Mouse (Mus musculus) embryonic facial prominence, embryonic 14.5 days (tissue): ENCODE data around the gene She. TPM values are rescaled to one million over a fixed set of nuclear protein-coding genes. Genes with fewer than 3 reads are reported as not detected.

ENCODE experiments used
- ATAC-seq: fragments of 200-750 bp; cut with Nextera tagmentation; 2 replicates; pipeline ENCODE4 v1.8.0; 2017; ENCODE audit warnings: low read depth, moderate number of reproducible peaks, moderate TSS enrichment
- DNase-seq: peaks from one replicate; pipeline ENCODE4 v3.0.0-alpha.2; 2015; ENCODE audit warnings: low spot score
- H3K27ac ChIP-seq: fragments of 300-500 bp; sonication (generic); replicated peaks from 2 replicates; pipeline ENCODE4 v1.5.1; 2014; ENCODE audit warnings: low read depth, mild to moderate bottlenecking, low read length, moderate library complexity
- H3K27me3 ChIP-seq: fragments of 300-500 bp; sonication (generic); replicated peaks from 2 replicates; pipeline ENCODE4 v1.6.1; 2014; ENCODE audit warnings: low read length; ENCODE audit not compliant: control insufficient read depth, insufficient read depth
- H3K36me3 ChIP-seq: fragments of 300-500 bp; sonication (generic); 2 replicates; pipeline ENCODE4 v1.6.1; 2014; ENCODE audit warnings: low read length, mixed read lengths; ENCODE audit not compliant: control insufficient read depth, insufficient read depth
- H3K4me1 ChIP-seq: fragments of 300-500 bp; sonication (generic); 2 replicates; pipeline ENCODE4 v1.6.1; 2014; ENCODE audit warnings: antibody characterized with exemption, low read length; ENCODE audit not compliant: control insufficient read depth, insufficient read depth
- H3K4me2 ChIP-seq: fragments of 300-500 bp; sonication (generic); 2 replicates; pipeline ENCODE4 v1.6.1; 2014; ENCODE audit warnings: low read depth, mild to moderate bottlenecking, low read length, moderate library complexity, mixed read lengths
- H3K4me3 ChIP-seq: fragments of 300-500 bp; sonication (generic); 2 replicates; pipeline ENCODE4 v1.5.1; 2014; ENCODE audit warnings: low read depth, mild to moderate bottlenecking, low read length
- H3K9ac ChIP-seq: fragments of 300-500 bp; sonication (generic); 2 replicates; pipeline ENCODE4 v1.6.1; 2014; ENCODE audit warnings: low read depth, mild to moderate bottlenecking, low read length, moderate library complexity, mixed read lengths
- H3K9me3 ChIP-seq: fragments of 300-500 bp; sonication (generic); 2 replicates; pipeline ENCODE4 v1.6.1; 2016; ENCODE audit warnings: low read length; ENCODE audit not compliant: control insufficient read depth
- WGBS: fragments of 180-500 bp; shearing (Covaris S2); extraction: QIAGEN DNeasy Blood & Tissue Kit; methylation state at CpG from one replicate; pipeline ENCODE4 v1.1.7; 2014; 5-methylcytosine and 5-hydroxymethylcytosine counted together
- polyA plus RNA-seq: library from polyadenylated mRNA; unstranded; fragments of >200 nt; fragmentation: Nextera tagmentation; extraction: Ambion mirVana; gene quantifications from 2 replicates; pipeline ENCODE4 v1.2.1, GENCODE M21; 2014

The She gene
- polyA plus RNA-seq, 1 experiment from 2014 or later, result 5.2 TPM

DNA sequence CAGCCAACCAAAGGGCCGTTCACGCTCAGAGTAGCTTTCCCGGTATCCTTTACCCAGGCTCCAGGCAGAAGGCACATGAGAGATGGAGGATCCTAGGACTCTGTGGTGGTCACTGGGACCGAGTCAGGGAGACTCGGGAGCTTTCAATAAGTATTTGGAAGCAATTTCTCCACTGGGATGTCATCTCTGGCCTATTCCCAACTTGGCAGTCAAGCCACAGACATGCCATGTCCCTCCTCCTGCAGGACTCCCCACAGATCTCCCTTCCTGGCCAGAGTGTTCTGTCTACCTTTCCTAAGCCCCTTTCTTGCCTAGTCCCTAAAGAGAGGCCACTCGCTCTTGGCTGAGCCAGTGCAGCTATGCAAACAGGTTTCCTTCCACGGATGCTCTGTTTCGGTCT is 46.0 kb downstream of the She start:
- WGBS, result 80% methylated on average over 8 of the region's 8 CpGs
- no peak overlapping the region for H3K4me2 ChIP-seq
- no peak overlapping the region for H3K27ac ChIP-seq
- H3K36me3 ChIP-seq, result no peaks in the 10 kb centered on the region
- no peak for DNase-seq
- ATAC-seq, result no peak
- no peaks in the 10 kb centered on the region for H3K9me3 ChIP-seq
- no peaks in the 10 kb centered on the region for H3K27me3 ChIP-seq
- no peak overlapping the region for H3K4me3 ChIP-seq
- H3K9ac ChIP-seq, result no peak overlapping the region
- H3K4me1 ChIP-seq, result 0 out of 2 replicates have a peak, but pooled peaks cover 4% of the 10 kb centered on the region

DNA sequence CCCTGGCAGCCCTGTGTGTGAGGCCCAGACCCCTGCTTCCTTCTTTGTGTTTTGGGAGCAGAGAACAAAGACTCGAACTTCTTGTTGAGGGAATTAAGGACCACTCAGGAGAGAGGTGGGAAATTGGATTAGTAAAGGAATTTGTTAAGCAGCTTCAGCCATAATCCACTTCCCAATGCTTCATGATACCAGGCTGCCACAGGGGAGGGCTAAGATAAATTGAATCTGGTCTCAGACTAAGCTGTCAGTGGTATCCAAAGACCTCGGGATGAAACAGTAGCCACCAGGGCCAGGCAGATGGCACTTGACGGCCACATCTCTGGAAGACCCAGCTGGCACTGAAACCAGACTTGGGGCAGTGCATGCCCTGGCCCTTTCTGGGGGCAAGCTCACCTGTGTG is 47.3 kb downstream of the She start:
- Histone ChIP-seq H3K9me3 (no peaks in the 10 kb centered on the region), H3K27ac (no peak overlapping the region), H3K36me3 (no peaks in the 10 kb centered on the region), H3K27me3 (no peaks in the 10 kb centered on the region), H3K9ac (no peak overlapping the region), H3K4me2 (no peak overlapping the region), H3K4me1 (no peaks in the 10 kb centered on the region), H3K4me3 (no peak overlapping the region)
- DNase-seq (no peak), ATAC-seq (no peak)
- WGBS, result 20% methylated on average over 3 of the region's 3 CpGs

DNA sequence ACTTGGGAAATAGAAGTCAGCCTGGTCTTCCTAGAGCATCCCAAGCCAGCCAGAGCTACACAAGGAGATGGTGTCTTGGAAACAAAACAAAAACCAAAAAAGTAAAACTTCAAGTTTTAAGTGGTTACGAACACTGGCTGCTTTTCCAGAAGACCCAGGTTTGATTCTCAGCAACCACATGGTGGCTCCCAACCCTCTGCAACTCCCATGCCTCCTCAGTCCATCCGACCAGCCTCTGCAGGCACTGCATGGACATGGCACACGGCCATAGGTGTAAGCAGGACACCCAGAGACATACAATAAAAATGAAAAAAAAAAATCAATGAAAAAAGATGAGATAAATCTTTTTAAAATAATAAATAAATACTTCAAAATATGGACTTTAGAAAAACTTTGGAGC is 48.2 kb downstream of the She start:
- DNase-seq, result no peak
- ATAC-seq, result no peak
- no peak overlapping the region for H3K4me3 ChIP-seq
- H3K9ac ChIP-seq, result no peak overlapping the region
- H3K27me3 ChIP-seq, result no peaks in the 10 kb centered on the region
- no peak overlapping the region for H3K27ac ChIP-seq
- H3K4me1 ChIP-seq, result no peaks in the 10 kb centered on the region
- H3K36me3 ChIP-seq, result no peaks in the 10 kb centered on the region
- H3K9me3 ChIP-seq, result no peaks in the 10 kb centered on the region
- no peak overlapping the region for H3K4me2 ChIP-seq
- 57% methylated on average over 3 of the region's 3 CpGs for WGBS

DNA sequence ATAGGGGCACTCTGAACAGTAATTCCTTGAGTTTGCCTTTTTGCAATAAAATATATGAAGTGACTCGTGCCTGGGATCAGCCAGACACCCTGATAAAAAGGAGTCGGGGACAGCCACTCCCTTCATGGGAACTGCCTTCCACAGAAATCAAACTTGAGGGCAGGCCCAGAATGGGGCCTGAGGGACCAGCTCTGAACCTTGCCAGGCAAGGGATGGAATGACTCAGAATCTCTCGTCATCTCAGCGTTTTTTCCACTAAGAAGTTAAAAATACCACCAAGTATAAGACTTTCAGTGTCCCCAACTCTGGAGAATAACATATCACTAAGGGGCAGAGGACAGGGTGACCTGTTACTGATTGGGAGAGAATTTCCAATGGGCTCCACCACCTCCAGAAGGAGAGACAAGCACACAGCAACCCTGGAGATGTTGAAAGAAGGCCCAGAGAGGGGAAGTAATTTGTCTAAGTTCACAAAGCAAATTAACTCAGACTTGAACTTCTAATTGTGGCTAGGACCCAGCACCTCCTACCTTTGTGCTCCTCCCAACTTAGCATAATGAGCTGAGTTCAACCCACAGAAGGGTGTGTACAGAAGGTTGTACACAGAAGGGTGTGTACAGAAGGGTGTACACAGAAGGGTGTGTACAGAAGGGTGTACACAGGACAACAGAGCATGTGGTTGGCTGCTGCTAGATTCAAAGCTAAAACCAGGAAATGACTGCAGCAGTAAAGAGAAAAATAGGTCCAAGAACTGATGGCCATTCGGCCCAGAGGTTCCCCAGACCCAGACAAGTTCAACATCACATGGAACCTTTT is 49.1 kb downstream of the She start:
- DNase-seq, result no peak
- ATAC-seq, result no peak
- Histone ChIP-seq H3K4me1 (no peaks in the 10 kb centered on the region), H3K27ac (no peak overlapping the region), H3K27me3 (no peaks in the 10 kb centered on the region), H3K4me3 (no peak overlapping the region), H3K36me3 (no peaks in the 10 kb centered on the region), H3K9ac (no peak overlapping the region), H3K9me3 (no peaks in the 10 kb centered on the region), H3K4me2 (no peak overlapping the region)
- 75% methylated on average over 5 of the region's 5 CpGs for WGBS

DNA sequence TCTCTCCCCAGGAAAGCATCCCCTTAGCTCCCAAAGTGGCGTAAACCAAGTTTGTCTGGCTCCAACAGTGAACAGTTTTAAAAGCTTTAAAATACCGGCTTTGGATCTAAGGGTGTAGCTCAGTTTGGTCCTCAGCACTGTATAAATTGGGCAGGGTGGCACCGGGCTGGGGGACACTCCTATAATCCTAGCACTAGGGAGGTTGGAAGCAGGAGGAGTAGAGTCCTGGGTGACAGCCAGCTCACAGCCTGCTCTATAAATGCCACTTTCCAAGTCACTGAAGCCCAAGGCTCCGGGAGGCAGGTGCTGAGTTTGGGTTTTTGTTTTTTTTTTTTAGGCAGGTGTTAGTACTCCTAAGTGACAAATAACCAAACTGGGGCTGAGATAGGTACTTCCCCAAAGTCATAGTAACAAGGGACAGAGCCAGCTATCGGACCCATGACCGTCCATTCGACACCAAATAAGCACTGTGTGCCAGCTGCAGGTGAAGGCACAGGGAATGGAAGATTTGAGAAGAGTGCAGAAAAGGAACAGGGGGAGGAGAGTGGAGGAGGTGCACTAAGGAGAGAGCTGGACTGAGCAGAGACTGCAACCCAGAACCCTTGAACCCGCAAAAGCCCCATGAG is 51.5 kb downstream of the She start:
- no peaks in the 10 kb centered on the region for H3K9me3 ChIP-seq
- no peak overlapping the region for H3K4me2 ChIP-seq
- WGBS, result 68% methylated on average over 8 of the region's 8 CpGs

DNA sequence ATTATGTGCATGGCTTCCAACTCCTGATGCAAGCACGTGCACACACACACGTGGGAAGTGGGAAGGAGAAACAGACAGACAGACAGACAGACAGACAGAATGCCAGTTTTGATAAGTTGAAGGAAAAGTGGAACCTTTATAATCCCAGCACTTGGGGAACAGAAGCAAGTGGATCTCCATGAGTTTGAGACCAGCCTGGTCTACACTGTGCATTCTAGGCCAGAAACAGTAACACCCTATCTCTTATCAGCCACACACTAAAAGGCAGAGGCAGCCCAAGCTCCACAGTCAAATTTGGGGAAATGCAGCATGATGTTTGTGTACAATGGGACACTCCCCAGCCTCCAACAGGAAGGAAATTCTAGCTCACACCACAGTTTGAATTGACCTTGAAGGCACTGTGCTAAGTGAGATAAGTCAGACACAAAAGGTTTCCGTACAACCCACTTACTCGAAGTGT is 52.4 kb downstream of the She start:
- no peak for ATAC-seq
- H3K36me3 ChIP-seq, result no peaks in the 10 kb centered on the region
- 78% methylated on average over 4 of the region's 4 CpGs for WGBS

More for the DNA sequence above, 51.5 kb downstream of the She start:
- Histone ChIP-seq H3K4me1 (no peaks in the 10 kb centered on the region), H3K27me3 (no peaks in the 10 kb centered on the region), H3K27ac (no peak overlapping the region), H3K9ac (no peak overlapping the region), H3K4me3 (no peak overlapping the region), H3K36me3 (no peaks in the 10 kb centered on the region)
- ATAC-seq (no peak), DNase-seq (no peak)

DNA sequence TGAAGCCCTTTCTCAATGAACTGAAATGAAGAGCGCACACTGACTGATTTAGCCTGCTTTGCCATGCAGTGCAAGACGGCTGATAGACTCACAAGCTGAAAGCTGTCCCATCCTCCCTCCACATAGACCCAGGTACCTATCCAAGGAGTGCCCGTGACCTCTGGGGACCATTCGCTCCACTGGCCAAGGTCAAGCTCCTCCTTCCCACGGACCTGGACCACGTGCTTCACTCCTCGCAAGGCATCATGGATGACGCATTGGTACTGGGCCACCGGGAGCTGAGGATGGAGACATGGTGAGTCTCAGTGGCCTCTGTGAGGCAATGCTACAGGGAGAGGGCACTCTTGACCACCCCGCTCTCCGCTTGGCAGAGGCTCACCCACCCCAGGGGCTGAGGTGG is 54.6 kb downstream of the She start:
- Histone ChIP-seq H3K4me1 (no peaks in the 10 kb centered on the region), H3K4me2 (no peak overlapping the region), H3K4me3 (no peak overlapping the region), H3K27ac (no peak overlapping the region), H3K9ac (no peak overlapping the region), H3K27me3 (no peaks in the 10 kb centered on the region), H3K36me3 (no peaks in the 10 kb centered on the region), H3K9me3 (no peaks in the 10 kb centered on the region)
- ATAC-seq, result no peak
- 94% methylated on average over 11 of the region's 11 CpGs for WGBS
- no peak for DNase-seq

More for the DNA sequence above, 52.4 kb downstream of the She start:
- no peak overlapping the region for H3K4me2 ChIP-seq
- no peaks in the 10 kb centered on the region for H3K27me3 ChIP-seq
- H3K4me3 ChIP-seq, result no peak overlapping the region
- no peak overlapping the region for H3K27ac ChIP-seq
- DNase-seq, result no peak
- no peak overlapping the region for H3K9ac ChIP-seq
- H3K4me1 ChIP-seq, result no peaks in the 10 kb centered on the region
- H3K9me3 ChIP-seq, result no peaks in the 10 kb centered on the region

DNA sequence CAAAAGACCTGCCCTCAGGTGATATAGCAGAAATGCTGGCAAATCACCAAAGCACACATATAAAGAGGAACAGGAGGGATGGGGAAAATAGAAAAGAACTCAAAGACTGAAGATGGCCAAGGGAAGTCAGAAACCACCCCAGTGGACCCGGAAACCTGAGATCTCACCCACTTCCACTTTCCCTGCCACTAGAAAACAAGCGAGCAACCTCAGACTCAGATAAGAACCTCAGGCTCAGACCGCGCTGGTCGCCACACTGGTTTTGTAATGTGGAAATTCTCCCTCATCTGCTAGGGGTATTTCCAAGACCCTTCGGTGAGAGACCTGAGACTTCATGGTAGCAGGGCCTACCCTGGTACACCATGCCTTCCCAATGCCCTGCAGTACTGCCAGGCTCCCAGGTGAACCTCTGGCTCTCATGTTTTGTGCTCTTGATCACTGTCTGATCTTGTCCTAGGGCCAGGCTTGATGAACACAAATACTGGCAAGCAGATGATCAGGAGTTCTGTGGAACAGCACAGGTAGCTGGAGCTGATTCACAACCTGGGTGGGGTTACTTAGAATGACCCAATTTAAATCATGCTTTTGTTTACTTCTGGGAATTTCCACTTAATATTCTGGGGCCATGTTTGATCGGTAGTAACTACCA is 56.5 kb downstream of the She start:
- Histone ChIP-seq H3K4me1 (no peaks in the 10 kb centered on the region), H3K4me3 (no peak overlapping the region), H3K9ac (no peak overlapping the region), H3K36me3 (no peaks in the 10 kb centered on the region), H3K27ac (no peak overlapping the region), H3K27me3 (no peaks in the 10 kb centered on the region), H3K4me2 (no peak overlapping the region), H3K9me3 (no peaks in the 10 kb centered on the region)
- no peak for ATAC-seq
- WGBS, result 92% methylated on average over 7 of the region's 7 CpGs
- no peak for DNase-seq
